Mouse (Mus musculus): ENCODE results near the gene Kcnk16. TPM values are rescaled to one million over a fixed set of nuclear protein-coding genes. Genes with fewer than 3 reads are reported as not detected.
"Not testable (repeated sequence)": the region's sequence is repeated elsewhere in the genome, so short reads cannot be mapped to it uniquely, and the experiment has no call there.

Kcnk16 gene
- total RNA-seq (2015; ENCODE audit: low replicate concordance) = not detected in 2 replicates
- total RNA-seq (2017; ENCODE audit: low replicate concordance) = not detected in 2 replicates

DNA sequence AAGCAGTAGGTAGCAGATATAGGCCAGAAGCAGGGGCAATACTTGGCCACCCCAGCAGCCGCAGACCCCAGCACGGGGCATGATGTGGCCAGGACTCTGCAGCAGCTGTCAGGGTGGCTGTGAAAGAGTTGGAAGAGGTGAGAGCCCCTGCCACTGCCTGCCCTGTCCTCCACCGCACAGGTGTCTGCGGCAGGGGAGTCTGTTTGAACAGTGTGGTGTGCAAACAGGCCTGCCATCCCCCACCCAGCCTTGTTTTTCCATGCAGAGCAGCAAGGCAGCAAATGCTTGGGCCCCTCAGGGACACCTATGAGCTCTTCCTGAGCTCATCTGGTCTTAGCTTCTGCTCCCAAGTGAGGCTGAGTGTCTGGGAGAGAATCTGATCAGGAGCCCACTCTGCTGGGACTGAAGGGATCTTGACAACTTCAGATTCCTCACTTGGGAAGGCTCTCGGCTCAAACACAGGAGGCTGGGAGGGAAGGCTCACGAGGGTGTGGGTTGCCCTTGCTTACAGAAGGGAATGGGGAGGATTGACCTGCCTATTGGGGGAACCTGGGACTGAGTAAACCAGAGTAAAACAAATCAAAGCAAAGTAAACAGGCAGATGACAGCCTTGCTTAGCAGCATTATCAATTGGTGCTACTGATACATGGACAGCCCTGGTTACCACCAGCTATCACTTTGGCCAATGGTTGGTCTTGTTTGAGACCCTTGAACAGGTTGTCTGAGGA, at the start of gene Kcnk16:
Gene Kcnk16, minus strand, starts transcription at position 118 of the 728 bp plus-strand sequence.
- no peak for ATAC-seq (replicated peaks; ENCODE audit: low FRiP score, poor library complexity, severe bottlenecking)

- no peak for ATAC-seq (replicated peaks; ENCODE audit: low FRiP score, poor library complexity, severe bottlenecking)
These were observed 46.1 kb upstream of the Kcnk16 start for GRCm38 (mm10) chr14:20315137-20315536.

DNA sequence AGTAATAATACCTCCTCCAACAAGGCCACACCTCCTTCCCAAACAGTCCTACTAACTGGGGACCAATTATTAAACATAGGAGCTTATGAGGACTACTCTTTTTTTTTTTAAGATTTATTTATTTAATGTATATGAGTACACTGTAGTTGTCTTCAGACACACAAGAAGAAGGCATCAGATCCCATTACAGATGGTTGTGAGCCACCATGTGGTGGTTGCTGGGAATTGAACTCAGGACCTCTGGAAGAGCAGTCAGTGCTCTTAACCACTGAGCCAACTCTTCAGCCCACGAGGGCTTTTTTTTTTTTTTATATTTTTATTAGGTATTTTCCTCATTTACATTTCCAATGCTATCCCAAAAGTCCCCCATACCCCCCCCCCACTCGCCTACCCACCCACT, 36.1 kb upstream of the Kcnk16 start:
- ATAC-seq (replicated peaks; ENCODE audit: low FRiP score, poor library complexity, severe bottlenecking) = not testable (repeated sequence)

DNA sequence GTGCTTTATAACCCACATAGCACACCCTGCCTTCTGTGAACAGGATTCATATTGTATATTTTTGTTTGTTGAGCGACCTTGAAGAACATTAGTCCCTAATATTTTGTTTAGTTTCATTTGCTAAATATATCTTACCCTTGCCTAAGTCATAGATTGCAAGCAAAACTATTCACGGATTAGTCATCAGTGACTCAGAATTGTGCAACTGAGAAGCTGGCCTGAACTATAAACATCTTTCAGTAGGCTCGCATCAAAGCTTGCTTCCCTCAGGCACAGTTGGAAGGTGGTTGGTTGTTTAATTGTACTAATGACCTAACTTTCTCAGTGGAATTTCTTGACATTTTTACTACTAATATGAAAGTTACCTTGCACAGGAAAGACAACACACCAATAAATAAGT, 29.1 kb upstream of the Kcnk16 start:
- ATAC-seq (replicated peaks; ENCODE audit: low FRiP score, poor library complexity, severe bottlenecking) = no peak

GRCm38 (mm10) chr14:20297616-20298015, 28.6 kb upstream of the Kcnk16 start:
- no peak for ATAC-seq (replicated peaks; ENCODE audit: low FRiP score, poor library complexity, severe bottlenecking)

GRCm38 (mm10) chr14:20294947-20295346, 25.9 kb upstream of the Kcnk16 start:
- ATAC-seq (replicated peaks; ENCODE audit: low FRiP score, poor library complexity, severe bottlenecking) = no peak

GRCm38 (mm10) chr14:20294117-20294892, 25.3 kb upstream of the Kcnk16 start, which contains the start of gene Nudt13:
TSS of gene Nudt13 (plus strand) at chr14:20294697.
- peak; percentile 99 for ATAC-seq (replicated peaks; ENCODE audit: low FRiP score, poor library complexity, severe bottlenecking)

DNA sequence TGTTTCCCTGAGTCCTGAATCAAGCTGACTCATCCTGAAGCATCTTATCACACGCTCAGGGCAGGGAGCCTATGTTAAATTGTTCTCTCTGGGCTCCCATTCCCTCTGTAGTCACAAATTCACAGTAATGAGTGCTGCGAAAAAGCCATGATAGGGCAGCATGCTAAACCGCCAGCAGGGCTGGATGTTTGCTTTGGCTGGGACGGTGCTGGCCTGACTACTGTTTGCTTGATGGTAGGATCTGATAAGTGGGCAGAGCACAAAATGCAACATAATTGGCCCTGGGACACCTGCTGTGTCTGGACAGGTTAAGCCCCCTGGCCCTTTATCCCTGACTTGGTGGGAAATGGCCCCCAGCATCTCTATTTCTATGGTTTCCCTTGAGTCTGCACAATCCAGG, 22.4 kb upstream of the Kcnk16 start:
- ATAC-seq (replicated peaks; ENCODE audit: low FRiP score, poor library complexity, severe bottlenecking) = no peak

GRCm38 (mm10) chr14:20268421-20268820, 578 bp downstream of the Kcnk16 start:
- no peak for ATAC-seq (replicated peaks; ENCODE audit: low FRiP score, poor library complexity, severe bottlenecking)

- ATAC-seq (replicated peaks; ENCODE audit: low FRiP score, poor library complexity, severe bottlenecking) = no peak
These were observed 6.7 kb downstream of the Kcnk16 start for GRCm38 (mm10) chr14:20262346-20262745.

DNA sequence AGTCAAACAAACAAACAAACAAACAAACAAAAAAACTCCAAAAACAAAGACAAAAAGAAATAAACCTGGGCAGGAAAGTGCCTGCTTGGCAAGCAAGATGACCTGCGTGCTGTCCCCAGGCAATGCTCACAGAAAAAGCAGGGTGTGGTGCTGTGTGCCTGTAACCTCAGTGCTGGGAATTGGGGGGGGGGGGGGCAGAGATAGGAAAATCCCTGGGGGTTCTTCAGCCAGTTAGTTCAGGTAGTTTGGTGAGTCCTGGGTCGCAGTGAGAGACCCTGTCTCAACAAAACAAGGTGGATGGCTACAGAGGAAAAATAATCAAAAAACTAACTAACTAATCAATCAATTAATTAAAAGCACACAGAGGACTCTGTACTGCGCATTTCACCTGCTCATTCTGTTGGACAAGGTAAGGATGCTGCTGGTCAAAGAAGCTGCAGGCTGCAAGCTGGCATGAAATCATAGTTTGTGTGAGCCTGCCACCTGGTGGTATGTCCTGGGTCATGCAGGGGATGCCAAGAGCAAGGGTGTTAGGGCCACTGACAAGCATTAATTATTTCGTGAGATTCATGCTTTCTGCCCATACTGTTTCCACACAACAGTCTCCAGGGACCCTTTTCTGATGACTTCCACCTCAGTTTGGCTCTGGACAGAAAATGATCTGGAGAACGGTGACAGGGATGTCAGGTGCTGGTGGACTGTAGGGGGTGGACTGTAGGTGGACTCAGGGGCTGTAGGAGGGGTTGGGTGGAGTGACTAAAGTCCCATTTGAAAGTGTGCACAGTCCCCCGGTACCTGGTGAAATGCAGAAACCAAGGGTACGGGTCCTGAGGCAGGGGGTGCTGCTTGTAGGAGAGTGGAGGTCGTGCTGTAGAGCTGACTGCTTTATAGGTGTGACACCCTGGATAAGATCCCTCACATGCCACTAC, 10.6 kb downstream of the Kcnk16 start:
- ATAC-seq (replicated peaks; ENCODE audit: low FRiP score, poor library complexity, severe bottlenecking) = peak; percentile 75; the same call in 1 of the 2 replicates

DNA sequence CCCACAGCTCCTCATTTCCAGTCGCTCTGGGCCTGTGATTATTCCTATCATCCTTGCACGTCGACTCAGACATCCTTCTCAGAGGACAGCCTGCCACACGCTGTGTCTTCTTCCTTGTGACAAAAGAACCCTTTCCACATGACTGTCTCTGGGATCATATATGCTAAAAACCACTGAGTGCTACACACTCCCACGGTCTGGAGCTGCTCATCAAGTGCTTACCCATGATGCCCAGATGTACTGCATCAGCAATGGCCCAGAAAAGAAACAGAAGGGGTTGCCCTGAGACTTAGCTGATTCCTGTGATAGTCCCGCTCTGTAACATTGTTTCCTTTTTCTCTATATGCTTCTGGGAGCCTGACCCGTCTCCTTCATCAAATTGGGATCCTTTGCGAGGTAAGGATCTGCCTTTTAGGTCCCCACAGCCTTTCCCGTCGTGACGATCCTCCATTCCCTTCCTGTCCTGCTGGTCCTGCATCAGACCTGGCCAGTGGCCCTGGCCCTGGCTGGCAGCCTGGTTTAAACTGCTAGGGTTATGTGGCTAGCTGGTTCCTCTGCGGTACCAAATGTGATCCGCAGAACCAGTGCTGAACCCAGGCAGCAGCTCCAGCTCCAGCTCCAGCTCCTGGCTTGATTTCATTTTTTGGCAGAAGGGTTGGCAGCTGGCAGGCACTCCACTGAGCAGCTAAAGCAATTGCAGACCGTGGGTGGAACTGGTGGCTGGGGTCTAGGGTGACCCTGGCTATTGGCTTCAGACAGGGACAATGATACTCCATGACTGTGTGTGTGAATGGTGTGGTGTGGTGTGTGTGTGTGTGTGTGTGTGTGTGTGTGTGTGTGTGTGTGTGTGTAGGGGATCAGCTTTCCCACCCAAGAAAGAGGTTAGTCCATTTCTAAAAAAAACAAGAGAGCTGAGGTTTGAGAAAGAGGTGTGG, 18.5 kb downstream of the Kcnk16 start:
- no peak for ATAC-seq (replicated peaks; ENCODE audit: low FRiP score, poor library complexity, severe bottlenecking)

DNA sequence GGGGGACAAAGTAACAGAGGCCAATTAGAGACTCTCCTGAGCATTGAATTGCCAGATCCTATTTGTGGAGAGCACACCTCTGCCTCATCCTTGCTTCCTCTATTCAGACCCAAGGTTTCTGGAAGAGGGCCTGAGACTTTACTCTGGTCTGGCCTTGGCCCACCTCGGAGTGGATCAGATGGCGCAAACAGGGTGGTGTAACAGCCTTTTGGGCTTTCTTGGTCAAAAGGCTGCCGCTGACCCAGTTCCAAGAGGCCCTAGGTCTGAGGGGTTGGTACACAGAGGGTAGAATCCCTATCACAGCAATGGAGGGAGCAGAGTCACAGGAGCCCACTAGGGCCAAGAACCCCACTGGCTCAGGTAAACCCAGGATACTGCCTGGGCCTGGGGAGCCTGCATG, 21.0 kb downstream of the Kcnk16 start:
- ATAC-seq (replicated peaks; ENCODE audit: low FRiP score, poor library complexity, severe bottlenecking) = no peak

- no peak for ATAC-seq (replicated peaks; ENCODE audit: low FRiP score, poor library complexity, severe bottlenecking)
These were observed 22.2 kb downstream of the Kcnk16 start for GRCm38 (mm10) chr14:20246811-20247266.

DNA sequence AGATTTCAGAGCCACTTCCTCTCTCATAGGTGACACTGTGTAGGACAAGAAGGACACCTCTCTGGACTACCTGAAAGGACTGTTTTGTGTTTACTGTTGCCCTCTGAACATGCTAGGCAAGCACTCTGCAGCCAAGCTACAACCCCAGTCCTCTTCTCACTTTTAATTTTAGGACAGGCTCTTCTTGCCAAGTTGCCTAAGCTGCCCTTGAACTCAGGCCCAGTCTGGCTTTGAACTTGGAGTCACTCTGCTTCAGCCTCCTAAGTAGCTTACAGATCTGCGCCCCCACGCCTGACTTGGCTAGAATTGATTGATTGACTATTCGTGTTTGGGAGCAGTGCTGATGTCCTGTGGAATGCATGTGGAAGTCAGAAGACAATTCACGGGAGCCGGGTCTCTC, 23.1 kb downstream of the Kcnk16 start:
- ATAC-seq (replicated peaks; ENCODE audit: low FRiP score, poor library complexity, severe bottlenecking) = no peak

DNA sequence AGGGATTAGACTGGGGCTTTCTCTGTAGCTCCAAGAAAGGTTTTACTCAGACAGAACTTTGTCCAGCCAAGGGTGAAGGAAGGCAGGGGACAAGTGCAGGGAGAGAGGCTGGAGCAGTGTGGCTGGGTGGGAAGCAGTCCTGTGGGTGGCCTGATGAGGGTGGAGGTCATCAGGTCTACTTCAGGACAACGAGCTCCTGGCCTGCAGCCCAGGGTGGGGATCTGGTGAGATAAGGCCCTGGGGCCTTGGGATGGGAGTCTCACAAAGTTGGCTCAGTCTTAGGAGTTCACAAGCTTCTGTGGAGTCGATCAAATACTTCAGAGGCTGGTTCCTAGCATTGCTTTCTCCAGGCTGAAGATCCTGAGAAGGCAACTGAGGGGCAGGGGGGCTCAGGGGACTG, 23.7 kb downstream of the Kcnk16 start:
- no peak for ATAC-seq (replicated peaks; ENCODE audit: low FRiP score, poor library complexity, severe bottlenecking)

GRCm38 (mm10) chr14:20243158-20243557, 25.8 kb downstream of the Kcnk16 start:
- no peak for ATAC-seq (replicated peaks; ENCODE audit: low FRiP score, poor library complexity, severe bottlenecking)

GRCm38 (mm10) chr14:20242454-20242853, 26.5 kb downstream of the Kcnk16 start:
- no peak for ATAC-seq (replicated peaks; ENCODE audit: low FRiP score, poor library complexity, severe bottlenecking)

DNA sequence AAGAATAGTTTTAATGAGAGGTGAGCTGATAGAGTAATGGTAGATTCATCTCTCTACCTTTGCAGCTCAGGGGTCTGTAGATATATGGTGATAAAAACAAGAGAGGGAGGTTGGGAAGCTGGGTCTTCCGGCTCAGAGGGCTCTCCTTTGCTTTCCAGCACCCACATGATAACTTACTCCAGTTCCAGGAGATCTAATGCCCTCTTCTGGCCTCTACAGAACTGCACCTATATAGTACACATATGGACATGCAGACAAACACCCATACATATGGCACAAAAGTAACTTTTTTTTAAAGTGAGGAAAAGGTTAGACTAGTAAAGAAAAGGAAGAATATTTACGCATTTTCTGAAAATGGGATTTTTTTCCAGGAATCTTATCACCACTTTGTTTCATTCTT, 34.6 kb downstream of the Kcnk16 start:
- ATAC-seq (replicated peaks; ENCODE audit: low FRiP score, poor library complexity, severe bottlenecking) = no peak

Data from erythroblast, adult 5-6 weeks (primary cell).